Mouse (Mus musculus) testis, adult 2 months (tissue): ENCODE data around the gene Polr2c.

ENCODE experiments used
- CTCF ChIP-seq: fragments of 200-500 bp; IDR thresholded peaks from 2 replicates; pipeline ENCODE4 v1.5.1; 2012; ENCODE audit warnings: low read depth, mild to moderate bottlenecking, inconsistent platforms, low read length, moderate library complexity; ENCODE audit not compliant: control insufficient read depth, insufficient read depth, insufficient replicate concordance
- POLR2A ChIP-seq: fragments of 200-500 bp; IDR thresholded peaks from 2 replicates; pipeline ENCODE4 v1.6.1; 2012; ENCODE audit warnings: low read depth, mild to moderate bottlenecking, inconsistent platforms, low read length, moderate library complexity; ENCODE audit not compliant: control insufficient read depth

DNA sequence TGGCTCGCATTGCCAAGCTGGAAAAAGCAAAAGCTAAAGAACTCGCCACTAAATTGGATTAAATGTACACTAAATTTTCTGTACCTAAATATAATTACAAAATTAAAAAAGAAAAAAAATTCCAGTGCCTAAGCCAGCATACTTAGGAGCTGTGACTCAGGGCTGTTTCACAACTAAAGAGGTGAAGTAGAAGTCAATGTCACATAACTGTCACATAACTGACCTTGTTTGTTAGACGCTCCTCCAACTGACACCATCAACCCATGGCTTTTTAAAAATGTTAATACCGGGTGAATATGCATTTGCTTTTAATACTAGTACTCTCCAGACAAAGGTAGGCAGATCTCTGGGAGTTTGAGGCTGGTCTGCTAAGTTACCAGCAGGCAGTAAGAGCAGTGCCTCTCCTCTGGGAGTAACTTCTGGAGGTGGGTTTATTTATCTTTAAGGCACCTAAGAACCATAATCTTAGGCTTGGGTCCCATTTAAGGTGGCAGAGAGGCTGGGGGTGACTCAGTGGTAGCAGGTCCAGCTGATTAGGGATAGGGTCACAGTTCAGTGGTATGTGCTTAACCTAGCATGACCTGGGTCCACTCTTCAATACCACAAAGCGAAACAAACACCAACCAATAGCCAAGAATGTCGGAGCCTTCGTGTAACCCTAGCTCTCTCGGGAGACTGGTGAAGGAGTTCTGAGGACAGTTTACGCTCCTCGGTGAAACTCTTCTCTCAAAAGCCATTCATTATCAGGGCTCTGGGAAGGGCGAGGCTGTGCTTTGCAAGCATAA, 20.6 kb upstream of the Polr2c start:
- TF ChIP-seq CTCF: no peak
- TF ChIP-seq POLR2A: no peak
